Mouse (Mus musculus): ENCODE results near the gene Rad51b. TPM values are rescaled to one million over a fixed set of nuclear protein-coding genes. Genes with fewer than 3 reads are reported as not detected.

Gene Rad51b
- total and polyA plus RNA-seq, 2 experiments from 2014 or later, result 1.4 to 1.8 TPM

DNA sequence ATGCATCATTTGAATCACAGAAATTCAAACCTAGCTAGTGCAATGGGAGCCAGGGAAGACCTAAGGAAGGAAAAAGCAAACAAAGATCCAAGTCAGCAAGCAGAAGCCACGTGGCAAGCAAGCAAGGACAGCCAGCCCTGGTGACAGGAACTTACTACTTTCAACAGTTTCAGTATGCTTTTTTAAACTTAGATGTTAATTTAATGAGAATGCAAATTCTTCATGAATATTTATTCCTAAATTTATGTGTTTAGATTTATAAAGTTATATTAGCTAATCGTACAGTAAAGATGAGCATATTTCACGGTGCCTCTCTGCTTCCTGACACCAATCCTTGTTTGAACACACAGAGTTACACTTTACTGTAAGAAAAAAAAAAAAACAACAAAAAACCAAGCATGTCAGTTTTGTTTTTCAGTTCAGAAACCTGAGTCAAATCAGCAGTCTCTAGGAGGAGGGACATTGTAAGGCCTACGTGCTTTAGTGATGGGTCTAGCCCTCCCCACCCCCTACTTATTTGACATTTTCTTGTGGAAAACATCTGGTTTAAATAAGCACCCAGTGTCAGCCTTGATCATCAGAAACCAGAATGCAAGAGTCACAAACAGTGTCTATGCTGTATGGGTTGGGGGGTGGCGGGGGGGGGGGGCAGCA, 331.2 kb downstream of the Rad51b start:
- ATAC-seq (ENCODE audit: insufficient read depth, low read depth) (no peak), DNase-seq (ENCODE audit: low spot score) (no peak)
- no peak overlapping the region for H3K9ac ChIP-seq (replicated peaks; ENCODE audit: low read depth, low read length)
- H3K36me3 ChIP-seq (replicated peaks; ENCODE audit: control insufficient read depth, insufficient read depth, low read length), result no peaks in the 10 kb centered on the region
- no peaks in the 10 kb centered on the region for H3K9me3 ChIP-seq (replicated peaks; ENCODE audit: control insufficient read depth, low read length)
- 82% methylated on average over 5 of the region's 5 CpGs for WGBS
- no peak for TF ChIP-seq CTCF (IDR thresholded peaks at IDR 0.05; ENCODE audit: low read depth)
- TF ChIP-seq EP300 (IDR thresholded peaks at IDR 0.05; ENCODE audit: low read depth), result no peak
- no peak overlapping the region for H3K4me2 ChIP-seq (ENCODE audit: low read depth, low read length)
- H3K27ac ChIP-seq (ENCODE audit: low read depth), result no peak overlapping the region
- H3K4me3 ChIP-seq (ENCODE audit: low read depth, low read length), result no peak overlapping the region
- H3K27me3 ChIP-seq (ENCODE audit: control insufficient read depth, insufficient read depth, low read length), result no peaks in the 10 kb centered on the region
- H3K4me1 ChIP-seq (ENCODE audit: control insufficient read depth, insufficient read depth), result no peaks in the 10 kb centered on the region; the same call in 1 of the 2 replicates

DNA sequence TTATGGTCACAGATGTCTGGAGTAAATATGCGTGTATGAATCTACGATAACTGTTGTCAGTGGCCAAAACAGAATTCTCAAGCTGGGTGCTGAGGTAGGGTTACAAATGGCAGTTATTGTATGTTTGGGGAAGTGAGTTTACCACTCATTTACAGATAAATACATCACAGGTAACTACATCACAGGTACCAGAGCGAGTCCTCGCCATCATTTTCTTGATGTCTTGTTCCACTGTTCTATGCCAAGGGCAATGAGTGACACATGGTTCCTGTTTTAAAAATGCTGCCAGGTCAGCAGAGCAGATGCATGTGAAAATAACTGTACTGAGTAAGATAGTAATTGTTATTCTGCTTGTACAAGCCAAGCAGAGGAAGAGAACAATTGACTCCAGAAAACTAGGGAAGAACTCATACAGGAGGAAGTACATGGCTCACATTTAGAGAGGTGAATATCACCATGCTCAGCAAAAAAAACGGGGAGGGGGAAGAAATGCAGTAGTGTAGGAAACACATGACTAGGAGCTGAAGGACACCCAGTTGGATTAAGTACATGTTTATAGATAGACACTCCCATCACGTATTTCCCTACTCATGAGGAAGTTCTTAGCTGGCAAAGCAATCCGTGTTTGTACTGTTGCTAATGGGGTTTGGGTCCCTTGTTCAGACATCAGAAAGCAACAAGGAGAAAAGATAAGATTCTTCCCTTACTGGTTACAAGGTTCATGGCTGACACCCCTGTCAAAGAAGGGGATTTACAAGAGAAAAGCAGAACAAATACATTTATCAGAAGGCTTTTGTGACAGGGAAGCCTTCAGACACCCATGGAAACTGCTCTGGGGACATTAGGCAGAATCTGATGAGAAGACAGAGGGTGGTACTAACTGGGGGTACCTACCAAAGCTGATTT, 333.1 kb downstream of the Rad51b start:
- ATAC-seq (ENCODE audit: insufficient read depth, low read depth), result peak; percentile 41; the same call in 1 of the 2 replicates
- no peak overlapping the region for H3K4me3 ChIP-seq (ENCODE audit: low read depth, low read length)
- H3K27me3 ChIP-seq (ENCODE audit: control insufficient read depth, insufficient read depth, low read length), result no peaks in the 10 kb centered on the region
- no peak overlapping the region for H3K4me2 ChIP-seq (ENCODE audit: low read depth, low read length)
- H3K9ac ChIP-seq (replicated peaks; ENCODE audit: low read depth, low read length), result no peak overlapping the region
- 68% methylated on average over 7 of the region's 7 CpGs for WGBS
- DNase-seq (ENCODE audit: low spot score), result peak; percentile 37
- H3K27ac ChIP-seq (ENCODE audit: low read depth), result peak overlapping the region; percentile 53
- no peaks in the 10 kb centered on the region; the same call in 1 of the 2 replicates for H3K4me1 ChIP-seq (ENCODE audit: control insufficient read depth, insufficient read depth)
- no peaks in the 10 kb centered on the region for H3K9me3 ChIP-seq (replicated peaks; ENCODE audit: control insufficient read depth, low read length)
- TF ChIP-seq CTCF (IDR thresholded peaks at IDR 0.05; ENCODE audit: low read depth) (no peak), EP300 (IDR thresholded peaks at IDR 0.05; ENCODE audit: low read depth) (no peak)
- no peaks in the 10 kb centered on the region for H3K36me3 ChIP-seq (replicated peaks; ENCODE audit: control insufficient read depth, insufficient read depth, low read length)

DNA sequence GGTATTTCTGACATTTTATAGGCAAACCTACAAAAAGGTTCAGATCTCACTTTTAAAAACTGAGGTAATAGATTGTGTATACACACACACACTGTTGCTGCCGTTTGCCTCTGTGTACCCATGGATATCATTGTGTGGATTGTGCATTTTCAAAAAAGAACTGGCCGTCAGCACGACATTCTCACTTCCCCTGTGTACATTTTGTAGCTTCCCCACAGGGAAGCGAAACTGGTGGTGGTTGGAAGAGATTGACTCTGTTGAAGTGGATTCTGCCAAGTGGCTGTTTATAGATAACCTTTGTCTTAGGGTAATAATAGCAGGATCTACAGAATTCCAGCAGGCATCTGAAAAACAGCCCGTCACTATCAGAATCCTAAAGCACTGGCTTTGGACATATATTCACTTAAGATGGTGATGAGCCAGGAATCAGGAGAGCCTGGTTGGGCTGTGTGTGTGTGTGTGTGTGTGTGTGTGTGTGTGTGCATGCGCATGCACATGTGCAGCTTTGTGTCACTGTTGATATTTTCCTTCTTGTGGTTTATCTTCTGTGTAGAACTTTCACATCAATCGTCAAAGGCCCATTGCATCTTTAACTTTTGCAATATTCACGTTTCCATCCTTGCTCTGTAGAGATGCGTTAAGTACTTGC, 336.5 kb downstream of the Rad51b start:
- no peak for DNase-seq (ENCODE audit: low spot score)
- Histone ChIP-seq H3K36me3 (replicated peaks; ENCODE audit: control insufficient read depth, insufficient read depth, low read length) (no peaks in the 10 kb centered on the region), H3K4me1 (ENCODE audit: control insufficient read depth, insufficient read depth) (no peaks in the 10 kb centered on the region; the same call in 1 of the 2 replicates), H3K27ac (ENCODE audit: low read depth) (no peak overlapping the region), H3K4me3 (ENCODE audit: low read depth, low read length) (no peak overlapping the region), H3K9ac (replicated peaks; ENCODE audit: low read depth, low read length) (no peak overlapping the region), H3K9me3 (replicated peaks; ENCODE audit: control insufficient read depth, low read length) (no peaks in the 10 kb centered on the region), H3K27me3 (ENCODE audit: control insufficient read depth, insufficient read depth, low read length) (no peaks in the 10 kb centered on the region), H3K4me2 (ENCODE audit: low read depth, low read length) (no peak overlapping the region)
- 58% methylated on average over 9 of the region's 9 CpGs for WGBS
- no peak for ATAC-seq (ENCODE audit: insufficient read depth, low read depth)
- TF ChIP-seq EP300 (IDR thresholded peaks at IDR 0.05; ENCODE audit: low read depth) (no peak), CTCF (IDR thresholded peaks at IDR 0.05; ENCODE audit: low read depth) (no peak)

DNA sequence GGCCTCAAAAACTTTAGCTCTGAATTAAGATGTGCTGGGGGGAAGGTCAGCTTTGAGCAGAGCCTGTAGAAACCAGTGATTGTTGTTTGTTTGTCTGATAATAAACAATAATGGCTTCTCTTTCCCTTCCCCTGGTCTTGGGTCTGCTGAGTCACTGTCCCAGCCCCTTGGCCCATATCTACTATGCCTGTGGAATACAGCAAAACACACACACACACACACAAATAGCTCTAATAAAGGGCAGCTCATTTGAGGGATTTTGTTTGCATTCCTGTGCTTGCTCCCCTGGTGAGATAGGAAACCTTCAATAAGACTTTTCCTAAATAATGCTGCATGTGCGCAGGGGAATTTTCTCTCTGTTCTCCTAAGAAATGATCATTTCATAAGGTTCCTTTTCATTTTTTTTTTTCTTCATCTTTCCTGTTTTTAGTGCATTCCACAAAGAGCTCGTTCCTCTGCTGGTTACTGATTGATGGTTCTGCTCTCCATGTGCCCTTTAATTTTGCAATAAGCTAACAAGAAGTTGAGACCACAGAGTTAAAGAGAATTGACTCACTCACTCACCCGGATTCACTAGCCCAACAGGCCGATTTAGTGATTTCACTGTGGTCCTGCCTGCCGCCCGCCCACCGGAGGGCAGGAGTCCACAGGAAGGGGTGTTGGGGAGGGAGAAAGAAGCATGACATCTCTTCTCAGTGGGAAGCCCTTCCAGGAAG, 344.6 kb downstream of the Rad51b start:
- WGBS, result 72% methylated on average over 7 of the region's 7 CpGs
- Histone ChIP-seq H3K36me3 (replicated peaks; ENCODE audit: control insufficient read depth, insufficient read depth, low read length) (no peaks in the 10 kb centered on the region), H3K9me3 (replicated peaks; ENCODE audit: control insufficient read depth, low read length) (no peaks in the 10 kb centered on the region), H3K4me2 (ENCODE audit: low read depth, low read length) (no peak overlapping the region), H3K4me1 (ENCODE audit: control insufficient read depth, insufficient read depth) (no peaks in the 10 kb centered on the region), H3K27me3 (ENCODE audit: control insufficient read depth, insufficient read depth, low read length) (no peaks in the 10 kb centered on the region), H3K27ac (ENCODE audit: low read depth) (no peak overlapping the region), H3K9ac (replicated peaks; ENCODE audit: low read depth, low read length) (no peak overlapping the region), H3K4me3 (ENCODE audit: low read depth, low read length) (no peak overlapping the region)
- TF ChIP-seq EP300 (IDR thresholded peaks at IDR 0.05; ENCODE audit: low read depth) (no peak), CTCF (IDR thresholded peaks at IDR 0.05; ENCODE audit: low read depth) (peak; percentile 19; the same call in 1 of the 2 replicates)
- ATAC-seq (ENCODE audit: insufficient read depth, low read depth) (no peak), DNase-seq (ENCODE audit: low spot score) (no peak)

DNA sequence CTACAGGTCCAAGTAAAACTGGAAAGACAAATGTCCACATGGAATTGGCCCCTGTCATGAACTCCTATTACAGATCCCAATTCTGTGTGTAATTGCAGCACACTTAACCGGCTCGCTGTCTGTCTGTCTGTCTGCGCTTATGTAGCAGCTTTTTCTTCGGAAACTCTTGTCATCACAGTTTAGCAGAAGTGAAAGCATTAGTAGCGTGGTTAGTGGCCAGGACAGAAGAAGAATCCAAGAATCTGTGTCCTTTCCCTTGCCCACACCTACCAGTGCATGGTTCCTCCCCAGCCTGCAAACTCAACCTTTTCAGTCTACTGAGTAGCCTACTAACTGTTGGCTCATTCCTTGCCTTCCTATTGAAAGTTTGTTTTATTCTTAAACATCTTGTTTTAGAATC, 345.6 kb downstream of the Rad51b start:
- TF ChIP-seq EP300 (IDR thresholded peaks at IDR 0.05; ENCODE audit: low read depth) (no peak), CTCF (IDR thresholded peaks at IDR 0.05; ENCODE audit: low read depth) (no peak)
- no peaks in the 10 kb centered on the region for H3K9me3 ChIP-seq (replicated peaks; ENCODE audit: control insufficient read depth, low read length)
- no peaks in the 10 kb centered on the region for H3K36me3 ChIP-seq (replicated peaks; ENCODE audit: control insufficient read depth, insufficient read depth, low read length)
- H3K9ac ChIP-seq (replicated peaks; ENCODE audit: low read depth, low read length), result no peak overlapping the region
- H3K27me3 ChIP-seq (ENCODE audit: control insufficient read depth, insufficient read depth, low read length), result no peaks in the 10 kb centered on the region
- H3K4me3 ChIP-seq (ENCODE audit: low read depth, low read length), result no peak overlapping the region
- H3K4me2 ChIP-seq (ENCODE audit: low read depth, low read length), result no peak overlapping the region
- no peak for ATAC-seq (ENCODE audit: insufficient read depth, low read depth)
- no peaks in the 10 kb centered on the region for H3K4me1 ChIP-seq (ENCODE audit: control insufficient read depth, insufficient read depth)
- no peak for DNase-seq (ENCODE audit: low spot score)
- 86% methylated on average over 5 of the region's 5 CpGs for WGBS
- H3K27ac ChIP-seq (ENCODE audit: low read depth), result no peak overlapping the region
